Mouse (Mus musculus): Measurements from ENCODE around the gene Gm36210.

The Gm36210 gene

DNA sequence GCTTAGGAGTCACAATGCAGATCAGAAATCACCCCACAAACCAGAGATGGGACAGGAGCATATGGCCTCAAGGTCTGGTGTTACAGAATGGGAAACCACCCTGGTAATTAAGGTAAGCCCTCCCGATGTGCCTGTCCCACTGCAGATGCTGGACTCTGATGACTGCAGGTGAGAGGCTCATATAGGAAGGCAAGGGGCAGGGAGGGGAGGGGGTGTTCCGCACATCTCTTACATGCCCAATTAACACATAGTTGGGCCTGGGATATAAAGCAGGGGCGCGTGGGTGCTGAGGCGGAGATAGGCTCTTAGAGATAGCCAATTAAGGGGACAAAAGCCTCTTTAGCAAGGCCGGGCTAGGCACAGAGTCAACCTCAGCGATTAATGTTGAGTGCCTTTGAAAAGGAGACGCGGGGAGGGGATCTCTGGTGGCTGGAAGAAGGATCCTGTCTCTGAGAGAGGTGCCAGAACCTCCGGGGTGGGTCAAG lies at the start of gene Gm36210:
Gm36210 (minus strand) TSS at position 51 of the 485 bp plus-strand sequence.
- DNase-seq (ENCODE audit: extremely low read depth, insufficient read length, low spot score), result no peak

DNA sequence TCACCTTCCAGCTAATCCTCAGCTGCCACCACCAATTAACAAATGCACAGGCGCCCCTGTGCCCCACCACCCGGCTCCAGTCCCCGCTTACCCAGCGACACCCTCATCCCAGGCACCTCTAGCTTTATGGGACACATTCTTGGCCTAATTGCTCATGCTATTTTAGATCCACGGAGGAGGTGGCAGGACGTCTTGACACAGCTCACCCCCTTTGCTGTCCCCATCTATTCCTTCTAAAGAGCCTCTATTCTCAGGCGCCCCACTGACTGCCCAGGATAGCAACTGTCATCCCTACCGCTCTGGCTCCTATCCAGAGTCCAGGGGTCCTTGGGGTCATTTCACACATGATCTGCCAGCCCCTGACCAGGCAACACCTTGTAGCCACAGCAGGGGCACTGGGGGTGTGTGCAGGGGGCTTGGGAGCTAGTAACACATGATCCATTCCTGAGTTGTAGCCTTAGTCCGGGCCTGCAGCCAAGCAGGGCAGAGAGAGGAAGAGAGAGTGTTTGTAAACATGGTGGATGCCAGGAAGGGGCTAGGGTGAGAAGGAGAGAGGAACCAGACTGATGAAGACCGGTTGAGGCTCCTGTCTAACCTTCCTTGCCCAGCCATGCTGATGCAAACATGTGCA lies 47.6 kb upstream of the Gm36210 start:
- no peak for DNase-seq (ENCODE audit: extremely low read depth, insufficient read length, low spot score)

DNA sequence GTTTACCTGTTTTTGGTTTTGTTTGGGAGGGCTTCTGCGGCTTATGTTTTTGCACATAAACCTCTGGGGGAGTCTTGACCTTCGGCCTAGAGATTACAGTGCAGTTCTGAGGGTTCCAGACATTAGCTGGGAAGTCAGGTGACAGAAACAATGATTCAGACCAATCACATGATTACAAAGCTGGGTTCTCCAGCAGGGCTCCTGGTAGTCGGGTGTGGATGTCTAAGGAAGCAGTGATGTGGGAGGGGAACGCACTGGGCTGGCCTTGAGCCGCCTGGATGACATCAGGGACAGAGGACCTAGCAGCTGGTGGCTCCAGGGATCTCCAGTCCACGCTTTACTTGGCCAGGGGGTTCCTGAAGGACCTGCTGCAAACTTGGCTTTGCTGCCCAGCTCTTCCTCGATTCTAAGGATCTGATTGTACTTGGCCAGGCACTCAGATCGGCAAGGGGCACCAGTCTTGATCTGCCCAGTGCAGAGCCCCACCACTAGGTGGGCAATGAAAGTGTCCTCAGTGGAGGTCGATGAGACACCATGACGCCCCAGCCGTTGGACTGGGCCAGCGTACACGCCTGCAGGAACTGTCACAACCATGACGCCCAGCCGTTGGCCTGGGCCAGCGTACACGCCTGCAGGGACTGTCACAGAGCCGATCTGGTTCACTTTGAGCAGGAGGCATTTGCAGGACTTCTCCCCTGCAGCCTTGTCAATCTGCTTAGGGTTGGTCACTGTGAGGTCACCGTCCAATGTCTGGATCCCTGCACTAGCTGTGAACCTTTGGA lies 44.4 kb upstream of the Gm36210 start:
- no peak for DNase-seq (ENCODE audit: extremely low read depth, insufficient read length, low spot score)

- DNase-seq (ENCODE audit: extremely low read depth, insufficient read length, low spot score), result no peak
These were observed 42.1 kb upstream of the Gm36210 start for GRCm38 (mm10) chr7:4948386-4948785.

- peak; percentile 61 for DNase-seq (ENCODE audit: extremely low read depth, insufficient read length, low spot score)
These were observed 41.5 kb upstream of the Gm36210 start for GRCm38 (mm10) chr7:4947855-4948254.

DNA sequence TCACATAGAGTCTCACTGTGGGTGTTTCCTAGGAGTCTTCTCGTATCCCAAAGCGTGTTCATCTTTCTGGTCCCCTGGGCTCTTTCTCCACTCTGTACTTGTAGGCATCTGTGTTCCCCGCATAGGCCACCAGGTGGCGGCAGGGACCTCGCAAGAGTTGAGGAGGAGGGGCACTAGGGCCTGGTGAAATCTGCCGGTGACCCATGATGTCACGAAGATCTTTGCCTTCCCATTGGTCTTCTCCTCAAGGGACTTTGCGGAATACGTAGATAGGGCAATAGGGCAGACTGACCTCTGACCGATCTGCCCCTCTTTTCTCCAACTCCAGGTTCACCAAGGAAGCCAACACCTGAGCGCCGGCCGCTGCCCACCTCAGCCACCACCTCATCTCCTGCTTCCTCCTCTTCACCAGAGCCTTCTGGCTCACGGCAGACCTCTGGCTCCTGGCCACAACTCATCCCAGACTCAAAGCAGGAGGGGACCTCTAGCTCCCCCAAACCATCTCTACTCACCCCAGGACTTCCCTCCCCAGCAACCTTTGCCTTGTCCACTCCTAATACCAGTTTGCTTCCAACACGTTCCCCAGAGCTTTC lies 37.0 kb upstream of the Gm36210 start:
- DNase-seq (ENCODE audit: extremely low read depth, insufficient read length, low spot score), result peak; percentile 78

DNA sequence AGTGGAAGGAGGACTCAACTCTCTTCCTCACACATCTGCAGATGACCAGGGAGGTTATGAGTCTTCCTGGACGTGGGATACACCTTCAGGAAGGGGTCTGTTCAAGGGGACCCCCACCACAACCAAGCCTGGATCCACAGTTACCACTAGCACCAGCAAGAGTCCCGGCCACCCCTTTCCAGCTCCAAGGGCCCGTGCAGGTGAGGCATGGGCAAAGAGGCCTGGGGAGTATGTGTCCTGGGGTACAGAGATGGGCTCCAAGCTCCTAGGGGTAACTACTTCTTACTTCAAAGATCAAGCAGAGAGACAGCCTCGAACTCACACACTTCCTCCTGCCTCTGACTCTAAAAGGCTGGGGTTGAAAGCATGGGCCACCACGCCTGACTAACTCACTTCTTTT lies 36.4 kb upstream of the Gm36210 start:
- DNase-seq (ENCODE audit: extremely low read depth, insufficient read length, low spot score), result no peak

DNA sequence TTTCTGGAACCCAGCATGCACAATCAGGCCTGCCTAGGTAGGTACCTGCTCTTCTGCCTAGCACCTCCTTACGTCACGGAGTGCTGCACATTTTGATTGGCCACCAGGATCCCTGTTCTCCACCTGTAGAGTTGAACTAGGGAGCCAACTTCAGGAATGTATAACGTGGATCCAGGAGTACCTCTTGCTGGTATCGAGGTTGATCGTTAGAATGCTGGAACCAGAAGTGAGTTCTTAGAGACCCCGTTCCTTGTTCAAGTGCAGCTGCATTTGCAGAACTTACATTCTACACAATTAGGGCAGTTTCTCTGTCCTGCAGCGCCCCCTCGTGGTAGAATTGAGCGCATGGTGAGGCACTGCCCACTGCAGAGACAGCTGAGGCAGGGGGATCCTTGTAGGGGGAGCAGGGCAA lies 33.8 kb upstream of the Gm36210 start:
- DNase-seq (ENCODE audit: extremely low read depth, insufficient read length, low spot score), result peak; percentile 38

DNA sequence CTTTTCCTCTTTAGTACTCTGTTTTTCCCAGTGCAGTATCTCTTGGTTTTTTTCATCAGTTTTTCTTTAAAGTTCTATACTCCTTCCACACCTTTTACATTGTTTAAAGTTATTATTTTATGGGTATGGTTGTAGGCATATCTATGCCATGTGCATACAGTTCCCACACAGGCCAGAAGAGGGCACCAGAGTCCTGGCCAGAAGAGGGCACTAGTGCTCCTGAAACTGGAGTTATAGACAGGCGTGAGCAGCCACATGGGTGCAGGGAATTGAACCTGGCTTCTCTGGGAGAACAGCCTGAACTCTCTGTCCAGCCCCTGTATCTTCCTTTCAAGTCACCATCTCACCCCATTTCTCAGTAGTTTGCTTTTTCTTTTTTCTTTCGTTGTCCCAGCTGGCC lies 32.1 kb upstream of the Gm36210 start:
- DNase-seq (ENCODE audit: extremely low read depth, insufficient read length, low spot score), result peak; percentile 16

DNA sequence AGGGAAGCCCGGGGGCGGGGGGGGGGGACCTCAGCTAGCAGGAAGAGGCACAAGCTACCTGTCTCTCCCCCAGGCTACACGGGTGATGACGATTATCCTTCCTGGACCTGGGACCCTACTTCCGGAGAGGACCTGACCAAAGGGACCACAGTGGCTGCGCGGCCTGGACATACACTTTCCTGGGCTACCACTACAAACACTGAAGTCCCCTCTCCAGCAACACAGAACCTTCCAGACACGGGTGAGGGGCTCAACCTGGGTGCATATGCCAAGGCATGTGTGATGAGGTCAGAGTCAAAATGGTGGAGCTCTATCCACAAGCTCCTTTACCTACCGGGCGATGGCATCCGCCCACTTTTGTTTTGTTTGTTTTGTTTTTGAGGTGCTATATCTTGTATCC lies 31.1 kb upstream of the Gm36210 start:
- no peak for DNase-seq (ENCODE audit: extremely low read depth, insufficient read length, low spot score)

DNA sequence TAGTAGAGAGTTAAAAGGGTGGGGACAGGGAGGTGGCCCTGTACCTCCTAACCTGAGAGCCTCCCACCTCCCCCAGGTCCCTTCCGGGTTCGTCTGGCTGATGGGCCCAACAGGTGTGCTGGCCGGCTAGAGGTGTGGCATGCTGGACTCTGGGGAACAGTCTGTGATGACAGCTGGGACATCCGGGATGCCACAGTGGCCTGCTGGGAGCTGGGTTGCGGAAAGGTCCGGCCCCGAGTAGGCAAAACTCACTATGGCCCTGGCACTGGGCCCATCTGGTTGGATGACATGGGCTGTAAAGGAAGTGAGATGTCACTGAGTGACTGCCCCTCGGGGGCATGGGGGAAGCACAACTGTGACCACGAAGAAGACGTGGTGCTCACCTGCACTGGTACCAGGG lies 30.5 kb upstream of the Gm36210 start:
- no peak for DNase-seq (ENCODE audit: extremely low read depth, insufficient read length, low spot score)

GRCm38 (mm10) chr7:4934160-4934914 lies 28.0 kb upstream of the Gm36210 start:
- peak; percentile 35 for DNase-seq (ENCODE audit: extremely low read depth, insufficient read length, low spot score)

- DNase-seq (ENCODE audit: extremely low read depth, insufficient read length, low spot score), result no peak
These were observed 26.8 kb upstream of the Gm36210 start for GRCm38 (mm10) chr7:4933103-4933502.

GRCm38 (mm10) chr7:4928323-4928722 lies 22.0 kb upstream of the Gm36210 start:
- no peak for DNase-seq (ENCODE audit: extremely low read depth, insufficient read length, low spot score)

GRCm38 (mm10) chr7:4927711-4928110 lies 21.4 kb upstream of the Gm36210 start:
- no peak for DNase-seq (ENCODE audit: extremely low read depth, insufficient read length, low spot score)

DNA sequence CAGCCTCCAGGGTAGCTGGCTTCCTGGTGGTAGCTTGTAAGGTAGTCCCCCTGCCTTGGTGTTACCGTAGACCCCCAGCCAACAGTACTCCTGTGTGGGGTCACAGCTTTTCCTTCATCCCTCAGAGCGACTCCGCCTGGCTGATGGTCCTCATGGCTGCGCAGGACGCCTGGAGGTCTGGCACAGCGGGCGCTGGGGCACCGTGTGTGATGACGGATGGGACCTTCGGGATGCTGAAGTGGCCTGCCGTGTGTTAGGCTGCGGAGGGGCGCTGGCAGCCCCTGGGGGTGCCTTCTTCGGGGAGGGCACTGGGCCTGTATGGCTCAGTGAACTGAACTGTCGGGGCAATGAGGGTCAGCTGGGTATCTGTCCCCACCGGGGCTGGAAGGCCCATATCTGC lies 20.5 kb upstream of the Gm36210 start:
- no peak for DNase-seq (ENCODE audit: extremely low read depth, insufficient read length, low spot score)

DNA sequence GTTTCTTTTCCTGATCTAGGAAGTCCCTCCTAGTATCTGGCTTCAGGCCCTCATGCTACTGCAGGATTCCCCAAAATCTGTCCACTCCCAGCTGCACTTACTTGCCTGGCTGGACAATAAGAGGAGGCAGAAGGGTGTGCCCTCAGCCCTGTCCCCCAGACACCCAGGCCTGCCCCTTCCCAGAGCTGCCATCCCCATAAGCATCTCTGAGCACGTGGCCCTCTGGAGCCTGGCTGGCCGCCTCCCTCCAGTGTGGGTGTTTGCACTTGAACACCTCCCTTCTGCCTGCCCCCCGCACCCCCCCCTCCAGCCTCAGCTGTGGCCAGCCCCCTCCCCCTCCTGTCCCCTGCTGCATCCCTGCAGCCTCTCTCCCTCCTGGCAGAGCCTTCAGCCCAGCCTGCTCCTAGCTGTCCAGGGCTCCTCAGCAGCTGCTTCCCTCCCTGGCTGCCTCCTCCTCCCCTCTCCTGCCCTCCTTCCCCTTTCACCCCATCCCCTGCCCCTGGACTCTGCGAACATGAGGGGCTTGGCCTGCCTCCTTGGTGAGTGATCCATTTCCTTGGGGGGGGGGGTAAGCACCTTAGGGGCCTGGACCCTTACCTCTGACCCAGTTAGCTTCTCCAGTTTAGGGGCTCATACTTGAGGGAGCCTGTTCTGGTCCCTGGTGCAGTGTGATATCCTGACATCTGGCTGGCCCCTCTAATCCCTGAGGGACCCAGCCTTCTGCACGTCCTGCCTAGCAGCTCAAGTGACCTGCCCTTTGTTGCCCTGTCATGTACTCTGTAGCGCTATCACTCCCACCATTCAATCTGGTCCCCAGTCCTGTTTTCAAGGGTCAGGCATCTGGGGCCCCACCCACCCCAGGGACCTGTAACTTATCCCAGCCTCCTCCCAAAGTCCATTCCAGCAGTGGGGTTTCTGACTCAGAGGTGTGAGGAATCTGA lies 19.4 kb upstream of the Gm36210 start, which contains the start of gene Ssc5d:
Ssc5d (plus strand) TSS at position 345 of the 941 bp plus-strand sequence.
- peak; percentile 73 for DNase-seq (ENCODE audit: extremely low read depth, insufficient read length, low spot score)

GRCm38 (mm10) chr7:4924891-4925301 lies 18.6 kb upstream of the Gm36210 start:
- DNase-seq (ENCODE audit: extremely low read depth, insufficient read length, low spot score), result peak; percentile 70

DNA sequence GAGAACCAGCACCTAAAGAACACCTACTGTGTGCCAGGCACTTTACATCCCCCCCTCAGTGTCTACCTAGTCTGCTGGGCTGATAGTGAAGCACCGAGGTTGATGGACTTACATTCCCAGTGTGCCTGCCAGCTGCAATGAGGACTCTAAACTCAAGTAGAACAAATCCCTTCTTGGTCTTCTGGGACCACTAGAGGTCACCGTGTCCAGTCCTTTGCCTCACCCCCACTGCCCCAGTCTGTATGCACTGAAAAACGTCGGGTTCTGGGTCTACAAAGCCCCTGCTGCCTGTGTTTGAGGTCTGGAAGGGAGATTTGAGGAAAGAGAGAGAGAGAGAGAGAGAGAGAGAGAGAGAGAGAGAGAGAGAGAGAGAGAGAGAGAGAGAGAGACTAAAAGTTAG lies 18.2 kb upstream of the Gm36210 start:
- no peak for DNase-seq (ENCODE audit: extremely low read depth, insufficient read length, low spot score)
